In the genomic region with DNA sequence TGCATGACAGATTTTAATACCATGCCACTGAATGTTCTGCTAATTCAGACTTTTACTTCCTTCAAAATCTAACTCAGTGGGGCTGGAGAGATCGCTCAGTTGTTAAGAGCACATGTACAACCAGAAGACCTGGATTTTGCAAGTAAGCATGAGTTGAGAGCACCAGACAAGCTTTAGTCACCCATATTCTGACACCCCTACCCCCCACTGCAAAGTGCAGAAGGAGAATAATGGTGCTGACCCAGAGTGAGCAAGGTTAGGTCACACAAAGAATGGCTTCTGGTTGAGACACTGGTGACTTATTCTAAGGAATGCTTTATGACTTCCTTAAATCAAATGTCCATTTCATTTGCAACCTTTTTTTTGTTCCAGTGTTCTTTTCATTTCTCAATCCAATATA, we compare ENCODE assay signal across 41 mouse cellular contexts. TPM values are rescaled to one million over a fixed set of nuclear protein-coding genes. Genes with fewer than 3 reads are reported as not detected.
"Had no signal": no experiment of that assay in that cellular context is flagged by ENCODE, and none has a peak within 500 bp of the region (broad histone marks: within the 10 kb centered on the region; RNA-seq: fewer than 3 reads in every experiment).

No protein-coding gene starts in this region.

RNA-seq across cellular contexts. Expression of gene Cyp3a41b, which starts 20.4 kb away (rescaled TPM):
- total RNA-seq: heart, postnatal 10 days; heart, postnatal 14 days; heart, postnatal 25 days; heart, postnatal 36 days; heart, postnatal 4 days; hematopoietic stem cell, adult 5-6 weeks; hindbrain, postnatal 0 days; layer of hippocampus, adult 18-20 months; layer of hippocampus, adult 2 months; layer of hippocampus, adult 8-10 months; layer of hippocampus, postnatal 10 days; layer of hippocampus, postnatal 14 days; layer of hippocampus, postnatal 25 days; layer of hippocampus, postnatal 36 days; left cerebral cortex, adult 18-20 months; left cerebral cortex, adult 2 months; left cerebral cortex, adult 8-10 months had no signal
- polyA plus RNA-seq: heart, embryonic 12.5 days; heart, embryonic 13.5 days; heart, embryonic 14.5 days; heart, embryonic 15.5 days; heart, embryonic 16.5 days; heart, postnatal 0 days; hindbrain, embryonic 10.5 days; hindbrain, embryonic 11.5 days; hindbrain, embryonic 12.5 days; hindbrain, embryonic 13.5 days; hindbrain, embryonic 14.5 days; hindbrain, embryonic 15.5 days; hindbrain, embryonic 16.5 days; hindbrain, postnatal 0 days; inflammation-experienced regulatory T-cells, adult 6 months; intestine, embryonic 14.5 days; intestine, embryonic 15.5 days; intestine, embryonic 16.5 days; intestine, postnatal 0 days; kidney, adult 2 months; kidney, embryonic 14.5 days; kidney, embryonic 15.5 days; kidney, embryonic 16.5 days; kidney, postnatal 0 days; large intestine, adult 2 months had no signal
